Mouse (Mus musculus) lung, postnatal 0 days (tissue): ENCODE data around the gene Cbx1.

Experiments used
- CTCF ChIP-seq: IDR thresholded peaks from 2 replicates; pipeline ENCODE4 v1.5.1; 2016; ENCODE audit warnings: antibody characterized with exemption, mild to moderate bottlenecking
- EP300 ChIP-seq: IDR thresholded peaks from 2 replicates; pipeline ENCODE4 v1.6.1; 2016; ENCODE audit warnings: antibody characterized with exemption, mild to moderate bottlenecking, control low read depth

DNA sequence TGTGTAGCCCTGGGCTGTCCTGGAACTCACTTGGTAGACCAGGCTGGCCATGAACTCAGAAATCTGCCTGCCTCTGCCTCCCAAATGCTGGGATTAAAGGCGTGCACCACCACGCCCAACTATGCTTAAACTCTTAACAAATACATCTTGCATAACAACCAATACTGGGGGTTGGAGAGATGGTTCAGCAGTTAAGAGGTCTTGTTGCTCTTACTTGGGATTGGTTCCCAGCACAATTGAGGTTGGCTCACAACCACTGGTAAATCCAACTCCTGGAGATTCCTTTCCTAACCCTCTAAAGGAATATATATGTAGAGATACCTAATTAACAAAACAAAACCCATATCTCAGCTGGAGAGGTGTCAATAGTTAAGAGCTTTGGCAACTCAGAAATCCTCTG, 7.2 kb downstream of the Cbx1 start:
- TF ChIP-seq EP300 = no peak
- TF ChIP-seq CTCF = no peak
